Mouse (Mus musculus): Measurements from ENCODE around the gene Ryr2.
"Not testable (repeated sequence)": the region's sequence is repeated elsewhere in the genome, so short reads cannot be mapped to it uniquely, and the experiment has no call there.

Gene Ryr2

GRCm38 (mm10) chr13:11945740-11946139 lies 161.0 kb downstream of the Ryr2 start:
- DNase-seq (ENCODE audit: low spot score in 2 of 2) = no peak

- no peak for DNase-seq (ENCODE audit: low spot score in 2 of 2)
These were observed 165.0 kb downstream of the Ryr2 start for GRCm38 (mm10) chr13:11941724-11942123.

GRCm38 (mm10) chr13:11934297-11935060 lies 172.3 kb downstream of the Ryr2 start:
- DNase-seq (ENCODE audit: low spot score in 2 of 2) = not testable (repeated sequence)

- no peak for DNase-seq (ENCODE audit: low spot score in 2 of 2)
These were observed 173.4 kb downstream of the Ryr2 start for GRCm38 (mm10) chr13:11933334-11933733.

- DNase-seq (ENCODE audit: low spot score in 2 of 2) = peak in 1 of 2 experiments; percentile 21
These were observed 178.0 kb downstream of the Ryr2 start for GRCm38 (mm10) chr13:11928709-11929108.

GRCm38 (mm10) chr13:11927727-11928126 lies 179.0 kb downstream of the Ryr2 start:
- DNase-seq (ENCODE audit: low spot score in 2 of 2) = peak in 1 of 2 experiments; percentile 15

GRCm38 (mm10) chr13:11926720-11927500 lies 179.8 kb downstream of the Ryr2 start:
- DNase-seq (ENCODE audit: low spot score in 2 of 2) = peak in 1 of 2 experiments; percentile 23

- no peak for DNase-seq (ENCODE audit: low spot score in 2 of 2)
These were observed 180.5 kb downstream of the Ryr2 start for GRCm38 (mm10) chr13:11926215-11926614.

GRCm38 (mm10) chr13:11924732-11925131 lies 182.0 kb downstream of the Ryr2 start:
- peak in 1 of 2 experiments; percentile 27 for DNase-seq (ENCODE audit: low spot score in 2 of 2)

GRCm38 (mm10) chr13:11920495-11920894 lies 186.2 kb downstream of the Ryr2 start:
- peak in 1 of 2 experiments; percentile 54 for DNase-seq (ENCODE audit: low spot score in 2 of 2)

- DNase-seq (ENCODE audit: low spot score in 2 of 2) = no peak
These were observed 187.3 kb downstream of the Ryr2 start for GRCm38 (mm10) chr13:11919448-11919847.

- no peak for DNase-seq (ENCODE audit: low spot score in 2 of 2)
These were observed 191.1 kb downstream of the Ryr2 start for GRCm38 (mm10) chr13:11915619-11916018.

GRCm38 (mm10) chr13:11914682-11915081 lies 192.1 kb downstream of the Ryr2 start:
- no peak for DNase-seq (ENCODE audit: low spot score in 2 of 2)

- DNase-seq (ENCODE audit: low spot score in 2 of 2) = no peak
These were observed 194.5 kb downstream of the Ryr2 start for GRCm38 (mm10) chr13:11912208-11912607.

GRCm38 (mm10) chr13:11908123-11908522 lies 198.6 kb downstream of the Ryr2 start:
- DNase-seq (ENCODE audit: low spot score in 2 of 2) = no peak

- DNase-seq (ENCODE audit: low spot score in 2 of 2) = peak in 1 of 2 experiments; percentile 16
These were observed 201.6 kb downstream of the Ryr2 start for GRCm38 (mm10) chr13:11905126-11905525.

- peak in 1 of 2 experiments; percentile 16 for DNase-seq (ENCODE audit: low spot score in 2 of 2)
These were observed 203.5 kb downstream of the Ryr2 start for GRCm38 (mm10) chr13:11903272-11903671.

GRCm38 (mm10) chr13:11902856-11903255 lies 203.9 kb downstream of the Ryr2 start:
- DNase-seq (ENCODE audit: low spot score in 2 of 2) = peak in 1 of 2 experiments; percentile 13

GRCm38 (mm10) chr13:11900631-11901030 lies 206.1 kb downstream of the Ryr2 start:
- peak in 1 of 2 experiments; percentile 5 for DNase-seq (ENCODE audit: low spot score in 2 of 2)

- DNase-seq (ENCODE audit: low spot score in 2 of 2) = no peak
These were observed 211.1 kb downstream of the Ryr2 start for GRCm38 (mm10) chr13:11895631-11896030.

GRCm38 (mm10) chr13:11891739-11892138 lies 215.0 kb downstream of the Ryr2 start:
- no peak for DNase-seq (ENCODE audit: low spot score in 2 of 2)

- peak in 1 of 2 experiments; percentile 38 for DNase-seq (ENCODE audit: low spot score in 2 of 2)
These were observed 215.6 kb downstream of the Ryr2 start for GRCm38 (mm10) chr13:11891115-11891514.

- DNase-seq (ENCODE audit: low spot score in 2 of 2) = peak; percentile 39 to 67
These were observed 222.6 kb downstream of the Ryr2 start for GRCm38 (mm10) chr13:11884175-11884574.
